Mouse (Mus musculus) embryonic facial prominence, embryonic 15.5 days (tissue): ENCODE measurements around the gene St5. TPM values are rescaled to one million over a fixed set of nuclear protein-coding genes. Genes with fewer than 3 reads are reported as not detected.

Experiments
- ATAC-seq: fragments of 200-750 bp; cut with Nextera tagmentation; 2 replicates; pipeline ENCODE4 v1.8.0; 2017; ENCODE audit warnings: low read depth, moderate TSS enrichment; ENCODE audit not compliant: insufficient number of reproducible peaks, low FRiP score, low TSS enrichment
- H3K27ac ChIP-seq: fragments of 300-500 bp; sonication (generic); replicated peaks from 2 replicates; pipeline ENCODE4 v1.5.1; 2015; ENCODE audit warnings: mild to moderate bottlenecking, inconsistent platforms
- H3K27me3 ChIP-seq: fragments of 300-500 bp; sonication (generic); 2 replicates; pipeline ENCODE4 v1.6.1; 2015; ENCODE audit warnings: inconsistent platforms
- H3K36me3 ChIP-seq: fragments of 300-500 bp; sonication (generic); 2 replicates; pipeline ENCODE4 v1.6.1; 2015; ENCODE audit warnings: mild to moderate bottlenecking, inconsistent platforms
- H3K4me1 ChIP-seq: fragments of 300-500 bp; sonication (generic); 2 replicates; pipeline ENCODE4 v1.6.1; 2015; ENCODE audit warnings: inconsistent platforms
- H3K4me2 ChIP-seq: fragments of 300-500 bp; sonication (generic); replicated peaks from 2 replicates; pipeline ENCODE4 v1.6.1; 2015; ENCODE audit warnings: mild to moderate bottlenecking, inconsistent platforms
- H3K4me3 ChIP-seq: fragments of 300-500 bp; sonication (generic); replicated peaks from 2 replicates; pipeline ENCODE4 v1.5.1; 2015; ENCODE audit warnings: mild to moderate bottlenecking, inconsistent platforms
- H3K9ac ChIP-seq: fragments of 300-500 bp; sonication (generic); 2 replicates; pipeline ENCODE4 v1.6.1; 2015; ENCODE audit warnings: inconsistent platforms
- H3K9me3 ChIP-seq: fragments of 300-500 bp; sonication (generic); replicated peaks from 2 replicates; pipeline ENCODE4 v1.6.1; 2016; ENCODE audit warnings: inconsistent platforms
- WGBS: fragments of 180-500 bp; shearing (Covaris S2); methylation state at CpG from one replicate; pipeline ENCODE4 v1.1.7; 2015; 5-methylcytosine and 5-hydroxymethylcytosine counted together
- polyA plus RNA-seq: library from polyadenylated mRNA; unstranded; fragments of >200 nt; fragmentation: Nextera tagmentation; extraction: Ambion mirVana; gene quantifications from 2 replicates; pipeline ENCODE4 v1.2.1, GENCODE M21; 2015

Gene St5
- polyA plus RNA-seq, 1 experiment from 2014 or later, result 52.4 TPM

- no peak for ATAC-seq
- H3K9me3 ChIP-seq, result no peaks in the 10 kb centered on the region
- H3K27ac ChIP-seq, result no peak overlapping the region
- no peaks in the 10 kb centered on the region for H3K27me3 ChIP-seq
- no peaks in the 10 kb centered on the region for H3K36me3 ChIP-seq
- H3K4me3 ChIP-seq, result no peak overlapping the region
- 66% methylated on average over 3 of the region's 3 CpGs for WGBS
- H3K4me1 ChIP-seq, result peaks cover 68% of the 10 kb centered on the region
- H3K9ac ChIP-seq, result no peak overlapping the region
- H3K4me2 ChIP-seq, result no peak overlapping the region
Measured at GRCm38 (mm10) chr7:109617838-109618237, 85.6 kb downstream of the St5 start.

GRCm38 (mm10) chr7:109616034-109616979, 87.1 kb downstream of the St5 start:
- Histone ChIP-seq H3K9ac (peak overlapping the region; percentile 37), H3K27me3 (no peaks in the 10 kb centered on the region), H3K27ac (peak overlapping the region; percentile 91), H3K4me3 (peak overlapping the region; percentile 40), H3K4me1 (peaks cover 64% of the 10 kb centered on the region), H3K36me3 (no peaks in the 10 kb centered on the region), H3K4me2 (peak overlapping the region; percentile 57), H3K9me3 (no peaks in the 10 kb centered on the region)
- 4% methylated on average over 25 of the region's 25 CpGs for WGBS
- ATAC-seq, result peak; percentile 86

GRCm38 (mm10) chr7:109615601-109616000, 87.8 kb downstream of the St5 start:
- no peaks in the 10 kb centered on the region for H3K9me3 ChIP-seq

GRCm38 (mm10) chr7:109614939-109615338, 88.5 kb downstream of the St5 start:
- H3K27ac ChIP-seq, result peak overlapping the region; percentile 91
- 37% methylated on average over 4 of the region's 4 CpGs for WGBS
- H3K4me3 ChIP-seq, result peak overlapping the region; percentile 40
- H3K4me2 ChIP-seq, result peak overlapping the region; percentile 57
- ATAC-seq, result no peak
- H3K9me3 ChIP-seq, result no peaks in the 10 kb centered on the region
- no peaks in the 10 kb centered on the region for H3K27me3 ChIP-seq
- H3K9ac ChIP-seq, result no peak overlapping the region
- H3K4me1 ChIP-seq, result peaks cover 63% of the 10 kb centered on the region
- no peaks in the 10 kb centered on the region for H3K36me3 ChIP-seq

More at GRCm38 (mm10) chr7:109615601-109616000, 87.8 kb downstream of the St5 start:
- Histone ChIP-seq H3K4me1 (peaks cover 62% of the 10 kb centered on the region), H3K27me3 (no peaks in the 10 kb centered on the region), H3K4me2 (peak overlapping the region; percentile 57), H3K9ac (peak overlapping the region; percentile 37; the same call in 1 of the 2 replicates), H3K36me3 (no peaks in the 10 kb centered on the region), H3K27ac (peak overlapping the region; percentile 91), H3K4me3 (peak overlapping the region; percentile 40)
- no peak for ATAC-seq
- WGBS, result 33% methylated on average over 4 of the region's 4 CpGs

GRCm38 (mm10) chr7:109613531-109614021, 89.8 kb downstream of the St5 start:
- peaks cover 67% of the 10 kb centered on the region for H3K4me1 ChIP-seq

GRCm38 (mm10) chr7:109613051-109613450, 90.4 kb downstream of the St5 start:
- WGBS, result 78% methylated on average over 2 of the region's 3 CpGs
- Histone ChIP-seq H3K9ac (no peak overlapping the region), H3K27me3 (no peaks in the 10 kb centered on the region), H3K9me3 (no peaks in the 10 kb centered on the region), H3K4me3 (no peak overlapping the region), H3K4me2 (no peak overlapping the region), H3K36me3 (no peaks in the 10 kb centered on the region), H3K4me1 (peaks cover 71% of the 10 kb centered on the region), H3K27ac (peak overlapping the region; percentile 66; the same call in 1 of the 2 replicates)
- ATAC-seq, result no peak

More at GRCm38 (mm10) chr7:109613531-109614021, 89.8 kb downstream of the St5 start:
- Histone ChIP-seq H3K27ac (peak overlapping the region; percentile 56), H3K4me2 (0 out of 2 replicates have a peak overlapping the region, but pooled peaks have one; percentile 1), H3K36me3 (no peaks in the 10 kb centered on the region), H3K9me3 (no peaks in the 10 kb centered on the region), H3K9ac (no peak overlapping the region), H3K4me3 (no peak overlapping the region), H3K27me3 (no peaks in the 10 kb centered on the region)
- WGBS, result 58% methylated on average over 5 of the region's 5 CpGs
- ATAC-seq, result no peak

- Histone ChIP-seq H3K9ac (no peak overlapping the region), H3K4me3 (no peak overlapping the region), H3K27ac (peak overlapping the region; percentile 66; the same call in 1 of the 2 replicates), H3K9me3 (no peaks in the 10 kb centered on the region), H3K36me3 (no peaks in the 10 kb centered on the region), H3K4me2 (no peak overlapping the region), H3K4me1 (peaks cover 73% of the 10 kb centered on the region), H3K27me3 (no peaks in the 10 kb centered on the region)
- ATAC-seq, result no peak
- WGBS, result 41% methylated on average over 2 of the region's 2 CpGs
Measured at GRCm38 (mm10) chr7:109612531-109612930, 90.9 kb downstream of the St5 start.

- no peaks in the 10 kb centered on the region for H3K27me3 ChIP-seq
- WGBS, result 82% methylated on average over 2 of the region's 2 CpGs
Measured at GRCm38 (mm10) chr7:109610348-109610747, 93.1 kb downstream of the St5 start.

GRCm38 (mm10) chr7:109609565-109610345, 93.7 kb downstream of the St5 start:
- Histone ChIP-seq H3K9me3 (no peaks in the 10 kb centered on the region), H3K27ac (0 out of 2 replicates have a peak overlapping the region, but pooled peaks have one; percentile 3), H3K9ac (no peak overlapping the region), H3K4me1 (peaks cover 45% of the 10 kb centered on the region), H3K4me3 (no peak overlapping the region), H3K4me2 (no peak overlapping the region), H3K27me3 (no peaks in the 10 kb centered on the region), H3K36me3 (no peaks in the 10 kb centered on the region)
- no peak for ATAC-seq
- WGBS, result 36% methylated on average over 6 of the region's 6 CpGs

More at GRCm38 (mm10) chr7:109610348-109610747, 93.1 kb downstream of the St5 start:
- H3K4me1 ChIP-seq, result peaks cover 51% of the 10 kb centered on the region
- no peaks in the 10 kb centered on the region for H3K9me3 ChIP-seq
- no peak overlapping the region for H3K4me3 ChIP-seq
- no peaks in the 10 kb centered on the region for H3K36me3 ChIP-seq
- H3K27ac ChIP-seq, result 0 out of 2 replicates have a peak overlapping the region, but pooled peaks have one; percentile 3
- ATAC-seq, result no peak
- H3K4me2 ChIP-seq, result no peak overlapping the region
- H3K9ac ChIP-seq, result no peak overlapping the region

- ATAC-seq, result no peak
- no peak overlapping the region for H3K4me2 ChIP-seq
- H3K9ac ChIP-seq, result no peak overlapping the region
- H3K27me3 ChIP-seq, result no peaks in the 10 kb centered on the region
- H3K36me3 ChIP-seq, result no peaks in the 10 kb centered on the region
- no peak overlapping the region for H3K4me3 ChIP-seq
- WGBS, result 91% methylated on average over 6 of the region's 6 CpGs
- H3K9me3 ChIP-seq, result no peaks in the 10 kb centered on the region
- H3K27ac ChIP-seq, result no peak overlapping the region
- peaks cover 37% of the 10 kb centered on the region for H3K4me1 ChIP-seq
Measured at GRCm38 (mm10) chr7:109608831-109609230, 94.6 kb downstream of the St5 start.
